Mouse (Mus musculus) CH12.LX (cell line): ENCODE measurements around the gene Csmd2. TPM values are rescaled to one million over a fixed set of nuclear protein-coding genes. Genes with fewer than 3 reads are reported as not detected.

Experiments
- DNase-seq: peaks from one replicate; pipeline ENCODE4 v3.0.0-alpha.2; 2013; ENCODE audit errors: extremely low read depth
- H3K27ac ChIP-seq: 2 replicates; pipeline ENCODE4 v1.5.1; 2012; ENCODE audit warnings: low read depth, mild to moderate bottlenecking, control low read depth, moderate library complexity; ENCODE audit not compliant: insufficient read depth
- H3K27me3 ChIP-seq: replicated peaks from 2 replicates; pipeline ENCODE3; 2012; ENCODE audit warnings: inconsistent platforms
- H3K36me3 ChIP-seq, 2 experiments: replicated peaks in 1 of 2; 2 replicates each; pipeline versions ENCODE3 to v1.6.1; 2012; ENCODE audit warnings: inconsistent platforms in 1 of 2, low read length in 1 of 2, mild to moderate bottlenecking in 1 of 2, mixed read lengths in 1 of 2, moderate library complexity in 1 of 2; ENCODE audit not compliant: control insufficient read depth in 1 of 2, insufficient read depth in 1 of 2
- H3K4me1 ChIP-seq, 2 experiments: 2 replicates each; pipeline ENCODE4 v1.6.1; 2012; ENCODE audit warnings: inconsistent platforms in 1 of 2, moderate library complexity in 1 of 2; ENCODE audit not compliant: insufficient read depth in 2 of 2, control insufficient read depth in 1 of 2
- H3K4me2 ChIP-seq: 2 replicates; pipeline ENCODE4 v1.6.1; 2012; ENCODE audit warnings: low read depth, mild to moderate bottlenecking, control low read depth; ENCODE audit not compliant: poor library complexity, insufficient read depth, severe bottlenecking
- H3K4me3 ChIP-seq, 3 experiments: fragments of 150-350 bp in 1 of 3; sonication (generic) in 1 of 3; replicated peaks in 1 of 3; 2 replicates each; pipeline versions ENCODE3 to v1.5.1; 2011 to 2012; ENCODE audit warnings: low read depth in 2 of 3, low read length in 2 of 3, mild to moderate bottlenecking in 2 of 3, moderate library complexity in 2 of 3, control low read depth in 1 of 3, improper control_type of control experiment in 1 of 3, inconsistent platforms in 1 of 3, mixed read lengths in 1 of 3; ENCODE audit not compliant: poor library complexity in 1 of 3
- H3K79me2 ChIP-seq: replicated peaks from 2 replicates; pipeline ENCODE4 v1.6.1; 2012; ENCODE audit warnings: mild to moderate bottlenecking, moderate library complexity; ENCODE audit not compliant: control insufficient read depth, poor library complexity, insufficient read depth, severe bottlenecking; ENCODE audit errors: extremely low read depth
- H3K9ac ChIP-seq: 2 replicates; pipeline ENCODE4 v1.6.1; 2012; ENCODE audit warnings: low read depth, mild to moderate bottlenecking, control low read depth, moderate library complexity; ENCODE audit not compliant: insufficient read depth
- H3K9me3 ChIP-seq: replicated peaks from 2 replicates; pipeline ENCODE3; 2012; ENCODE audit warnings: low read length, inconsistent platforms, mixed read lengths
- CHD1 ChIP-seq: IDR thresholded peaks from 2 replicates; pipeline ENCODE4 v1.6.1; 2012; ENCODE audit warnings: low read depth, low read length, improper control_type of control experiment, inconsistent platforms
- CHD2 ChIP-seq: IDR thresholded peaks from 2 replicates; pipeline ENCODE4 v1.6.1; 2011; ENCODE audit warnings: low read length, improper control_type of control experiment
- CTCF ChIP-seq, 2 experiments: IDR thresholded peaks in 1 of 2; conservative IDR thresholded peaks in 1 of 2; 2 replicates each; pipeline ENCODE4 v1.5.1; 2011 to 2012; ENCODE audit warnings: low read depth in 2 of 2, low read length in 2 of 2, improper control_type of control experiment in 1 of 2, inconsistent platforms in 1 of 2, mild to moderate bottlenecking in 1 of 2, moderate library complexity in 1 of 2
- ELF1 ChIP-seq: IDR thresholded peaks from 2 replicates; pipeline ENCODE4 v1.6.1; 2014; ENCODE audit warnings: low read depth, mild to moderate bottlenecking, inconsistent platforms, low read length, improper control_type of control experiment
- HCFC1 ChIP-seq: IDR thresholded peaks from 2 replicates; pipeline ENCODE4 v1.6.1; 2012; ENCODE audit warnings: low read depth, mild to moderate bottlenecking, inconsistent platforms, low read length, improper control_type of control experiment
- IRF4 ChIP-seq: IDR thresholded peaks from 2 replicates; pipeline ENCODE4 v1.6.1; 2014; ENCODE audit warnings: low read depth, mild to moderate bottlenecking, inconsistent platforms, low read length, improper control_type of control experiment
- MAFK ChIP-seq: IDR thresholded peaks from 2 replicates; pipeline ENCODE4 v1.6.1; 2011; ENCODE audit warnings: low read length, improper control_type of control experiment; ENCODE audit not compliant: insufficient replicate concordance
- MAX ChIP-seq: IDR thresholded peaks from 2 replicates; pipeline ENCODE4 v1.6.1; 2011; ENCODE audit warnings: low read length, improper control_type of control experiment
- MYC ChIP-seq: IDR thresholded peaks from 2 replicates; pipeline ENCODE4 v1.6.1; 2011; ENCODE audit warnings: low read depth, mild to moderate bottlenecking, improper control_type of control experiment, low read length
- PAX5 ChIP-seq: IDR thresholded peaks from 2 replicates; pipeline ENCODE4 v1.6.1; 2012; ENCODE audit warnings: low read length, inconsistent platforms, mixed read lengths
- RAD21 ChIP-seq: IDR thresholded peaks from 2 replicates; pipeline ENCODE4 v1.6.1; 2011; ENCODE audit warnings: low read depth, mild to moderate bottlenecking, low read length, improper control_type of control experiment, moderate library complexity
- SMC3 ChIP-seq: IDR thresholded peaks from 2 replicates; pipeline ENCODE4 v1.6.1; 2011; ENCODE audit warnings: low read depth, low read length, improper control_type of control experiment
- USF2 ChIP-seq: conservative IDR thresholded peaks from 2 replicates; pipeline ENCODE4 v1.6.1; 2011; ENCODE audit warnings: low read depth, low read length, improper control_type of control experiment
- ZMIZ1 ChIP-seq: IDR thresholded peaks from 2 replicates; pipeline ENCODE4 v1.6.1; 2012; ENCODE audit warnings: low read depth, mild to moderate bottlenecking, inconsistent platforms, low read length, improper control_type of control experiment
- ZNF384 ChIP-seq: IDR thresholded peaks from 2 replicates; pipeline ENCODE4 v1.6.1; 2012; ENCODE audit warnings: low read depth, low read length, improper control_type of control experiment, inconsistent platforms
- dilution Hi-C: fragments of 300-500 bp; cut with MboI; formaldehyde crosslinking; loops from 2 replicates; pipeline ENCODE4 v1.14.3; 2020; ENCODE audit warnings: low sequenced_read_pairs; ENCODE audit not compliant: extremely low pct_unique_long_range_greater_than_20kb, extremely low pct_ligation_motif_present
- in situ Hi-C: fragments of 300-500 bp; cut with MboI; formaldehyde crosslinking; loops from 3 replicates; pipeline ENCODE4 v1.14.3; 2019; ENCODE audit warnings: low sequenced_read_pairs, low pct_ligation_motif_present, low pct_unique_long_range_greater_than_20kb, mixed read lengths
- polyA plus RNA-seq: library from polyadenylated mRNA; unstranded; fragments of >175 nt; gene quantifications from 2 replicates; pipeline ENCODE4 v1.2.1, GENCODE M21; 2012; ENCODE audit warnings: low read depth; ENCODE audit not compliant: insufficient read length
- total RNA-seq, 2 experiments: library from RNA; depleted of rRNA; stranded (reverse); fragments of 300-350 nt in 1 of 2; fragments of >200 nt in 1 of 2; gene quantifications; 2 replicates each; pipeline ENCODE4 v1.2.3; 2012 to 2014

The Csmd2 gene
- total and polyA plus RNA-seq, 3 experiments = 0.08 to 0.80 TPM; not detected in 1

DNA sequence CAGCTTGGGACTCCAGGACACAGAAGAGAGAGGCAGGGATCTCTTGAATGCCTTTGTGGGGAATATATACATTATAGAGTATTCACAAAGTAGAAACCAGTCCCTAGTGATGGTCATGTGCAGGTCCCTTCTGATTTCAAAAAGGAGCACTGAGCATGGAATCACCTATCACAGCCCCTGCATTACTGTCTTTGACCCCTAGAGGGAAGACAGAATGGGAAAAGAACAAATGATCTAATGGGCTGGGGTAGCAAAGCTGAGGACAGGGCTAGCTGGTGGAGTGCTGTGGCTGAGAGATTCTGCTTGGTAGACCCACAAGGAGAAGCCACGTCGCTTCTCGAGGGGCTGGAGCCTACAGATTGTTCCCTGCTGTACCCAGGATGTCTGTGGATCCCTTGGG, 572.7 kb downstream of the Csmd2 start:
- Histone ChIP-seq H3K27me3 (no peaks in the 10 kb centered on the region), H3K79me2 (no peaks in the 10 kb centered on the region), H3K36me3 (no peaks in the 10 kb centered on the region), H3K27ac (no peak overlapping the region), H3K4me1 (peaks cover 0 to 5% of the 10 kb centered on the region in 2 experiments; a peak in 2 of 4 replicates), H3K9ac (no peak overlapping the region), H3K4me3 (no peak overlapping the region), H3K9me3 (no peaks in the 10 kb centered on the region), H3K4me2 (no peak overlapping the region)
- in situ Hi-C loops = no loop called here
- DNase-seq = peak; percentile 17
- dilution Hi-C loops = no loop called here
- TF ChIP-seq CTCF (conservative IDR thresholded peaks at IDR 0.05 in 1 of 2, IDR thresholded peaks at IDR 0.05 in 1 of 2; ENCODE audit: low read depth in 2 of 2, low read length in 2 of 2) (peak; percentile 45 to 59; a peak in 3 of 4 replicates), RAD21 (peak; percentile 1), PAX5 (no peak), ZMIZ1 (no peak), ELF1 (no peak), MAX (no peak)

DNA sequence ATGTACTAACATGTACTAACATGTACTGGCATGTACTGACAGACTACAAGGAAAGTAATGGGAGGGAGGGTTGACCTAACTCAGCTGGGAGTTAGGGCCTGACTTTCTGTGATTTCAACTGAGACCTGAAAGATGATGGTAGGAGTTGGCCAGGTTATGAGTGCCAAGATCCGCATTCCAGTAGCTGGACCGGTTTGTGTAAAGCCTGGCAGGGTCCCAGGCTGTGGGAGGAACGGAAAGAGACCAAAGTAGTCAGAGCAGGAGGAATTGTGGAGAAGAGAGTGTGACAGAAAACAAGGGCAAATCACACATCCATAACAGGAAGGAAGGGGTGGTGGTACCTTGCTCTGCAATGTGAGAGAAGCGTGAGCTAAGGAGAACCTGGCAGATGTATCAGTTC, 588.2 kb downstream of the Csmd2 start:
- Histone ChIP-seq H3K9ac (no peak overlapping the region), H3K27me3 (no peaks in the 10 kb centered on the region), H3K4me3 (no peak overlapping the region), H3K9me3 (peaks cover 9% of the 10 kb centered on the region)
- DNase-seq = no peak
- TF ChIP-seq ZMIZ1 (no peak), ZNF384 (no peak), HCFC1 (no peak), IRF4 (no peak), CHD1 (no peak), CHD2 (no peak), MYC (no peak), MAFK (no peak)
- TF ChIP-seq, all 38 proteins: peak for 0
- Histone ChIP-seq H3K79me2 (no peaks in the 10 kb centered on the region), H3K27ac (no peak overlapping the region), H3K36me3 (peaks cover 3 to 32% of the 10 kb centered on the region in 2 experiments), H3K4me1 (peaks cover 5 to 9% of the 10 kb centered on the region in 2 experiments), H3K4me2 (no peak overlapping the region)
- in situ Hi-C loops (no loop called here), dilution Hi-C loops (no loop called here)

- Histone ChIP-seq H3K27me3 (no peaks in the 10 kb centered on the region), H3K4me1 (no peaks in the 10 kb centered on the region), H3K9ac (no peak overlapping the region), H3K79me2 (no peaks in the 10 kb centered on the region), H3K4me3 (no peak overlapping the region), H3K4me2 (no peak overlapping the region), H3K9me3 (peaks cover 36% of the 10 kb centered on the region), H3K36me3 (peaks cover 11 to 63% of the 10 kb centered on the region in 2 experiments), H3K27ac (no peak overlapping the region)
- in situ Hi-C loops = no loop called here
- dilution Hi-C loops = no loop called here
- TF ChIP-seq USF2 = no peak
- peak; percentile 33 to 56; a peak in 3 of 4 replicates for TF ChIP-seq CTCF (conservative IDR thresholded peaks at IDR 0.05 in 1 of 2, IDR thresholded peaks at IDR 0.05 in 1 of 2; ENCODE audit: low read depth in 2 of 2, low read length in 2 of 2)
- TF ChIP-seq SMC3 = peak; percentile 12; the same call in 1 of the 2 replicates
- TF ChIP-seq ZNF384 = no peak
- DNase-seq = peak; percentile 39
Observed at GRCm38 (mm10) chr4:128579182-128579581, 591.5 kb downstream of the Csmd2 start.
